Mouse (Mus musculus) adipocyte (in vitro differentiated cells): ENCODE data around the gene Adra2a.
A peak's percentile ranks its signal among the peaks of the same experiment; 100 is the strongest.

Source experiments
- DNase-seq: peaks from one replicate; pipeline ENCODE4 v3.0.0-alpha.2; 2016; ENCODE audit warnings: low spot score

Gene Adra2a

DNA sequence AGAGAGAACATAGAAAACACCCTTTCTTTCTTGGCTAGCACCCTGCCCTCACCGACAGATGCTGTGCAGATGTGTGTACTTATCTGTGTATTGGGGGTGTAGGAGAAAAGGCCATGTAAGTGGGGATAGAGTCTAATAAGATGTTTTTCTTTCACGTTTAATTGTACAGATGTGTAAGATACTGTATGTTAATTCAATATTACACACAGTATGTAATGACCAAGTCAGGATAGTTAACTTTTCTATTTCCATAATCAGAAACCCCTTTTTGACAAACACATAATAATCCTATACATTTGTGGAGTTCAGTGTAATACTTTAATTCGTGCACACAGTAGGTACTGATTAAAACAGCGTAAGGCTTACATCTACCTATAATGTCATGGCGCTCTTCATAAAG is at the start of gene Adra2a:
Gene Adra2a, plus strand, starts transcription at position 301 of the 400 bp plus-strand sequence.
- no peak for DNase-seq

DNA sequence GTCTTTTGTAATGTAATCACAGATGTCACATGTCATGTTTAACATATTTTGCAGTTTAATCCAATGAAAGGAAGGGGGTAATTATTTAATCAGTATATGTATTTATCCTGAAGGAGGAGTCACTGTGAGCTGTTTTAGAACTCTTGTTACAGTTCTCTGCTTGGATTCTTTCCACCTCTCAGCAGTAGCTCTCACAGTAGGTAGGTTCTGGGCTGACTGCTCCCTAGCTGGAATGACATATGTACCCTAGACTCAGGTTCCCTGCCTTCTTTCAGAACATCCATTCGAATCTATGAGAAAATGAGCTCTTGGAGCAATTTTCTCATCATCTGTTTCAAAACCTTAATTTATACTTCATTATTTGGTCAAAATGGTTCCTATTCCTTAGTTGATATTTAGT is 49.7 kb upstream of the Adra2a start:
- no peak for DNase-seq

DNA sequence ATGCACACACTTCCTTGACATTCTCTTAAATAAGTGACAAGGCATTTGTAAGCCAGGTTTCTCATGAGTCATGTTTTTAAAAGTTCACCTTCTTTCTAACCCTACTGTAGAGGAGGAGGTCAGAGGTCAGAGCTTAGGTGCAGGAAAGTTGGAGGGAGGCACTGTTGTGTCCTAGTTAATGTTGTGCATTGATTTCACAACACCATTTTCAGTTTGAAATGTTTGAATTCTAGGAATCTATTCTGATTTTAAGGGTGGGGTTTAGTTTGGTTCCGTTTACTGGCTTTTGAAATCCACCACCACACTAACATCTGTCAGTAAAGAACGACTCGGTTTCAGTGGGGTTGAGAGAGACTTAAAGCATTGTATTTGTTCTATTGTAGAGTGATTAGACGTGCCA is 33.0 kb upstream of the Adra2a start:
- DNase-seq: no peak

DNA sequence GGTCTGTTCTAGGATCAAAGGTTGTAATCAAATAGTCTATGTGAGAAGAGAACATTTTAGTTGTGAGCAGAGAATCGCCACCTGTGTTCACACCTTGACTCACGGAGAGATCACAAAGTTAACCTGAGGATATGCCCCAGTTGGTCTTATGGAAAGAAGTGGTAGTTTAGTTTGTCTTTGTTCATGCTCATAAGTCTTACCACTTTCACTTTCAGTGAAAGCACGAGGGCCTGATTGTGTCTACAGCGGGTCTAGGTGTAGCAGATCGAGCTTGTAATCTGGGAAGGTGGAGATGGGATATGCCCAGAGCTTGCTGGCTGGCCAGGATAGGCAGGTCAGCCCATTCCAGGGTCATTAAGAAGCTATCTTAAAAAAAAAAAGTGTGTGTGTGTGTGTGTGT is 29.0 kb upstream of the Adra2a start:
- no peak for DNase-seq

DNA sequence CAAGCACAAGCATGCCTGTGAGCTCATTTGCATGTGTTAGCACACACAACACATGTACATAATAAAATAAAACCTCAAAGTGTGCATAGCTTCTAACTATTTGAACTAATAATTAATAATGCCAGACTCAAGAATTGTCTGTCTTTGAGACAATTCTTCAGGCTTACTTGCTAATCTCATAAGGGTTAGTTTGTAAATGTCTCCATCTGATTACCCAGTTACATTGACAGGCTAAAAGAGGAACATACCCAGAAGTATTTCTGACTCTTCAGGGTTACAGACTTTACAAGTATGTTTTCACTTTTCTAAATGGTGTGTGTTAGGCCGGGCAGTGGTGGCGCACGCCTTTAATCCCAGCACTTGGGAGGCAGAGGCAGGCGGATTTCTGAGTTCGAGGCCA is 28.4 kb upstream of the Adra2a start:
- DNase-seq: no peak

DNA sequence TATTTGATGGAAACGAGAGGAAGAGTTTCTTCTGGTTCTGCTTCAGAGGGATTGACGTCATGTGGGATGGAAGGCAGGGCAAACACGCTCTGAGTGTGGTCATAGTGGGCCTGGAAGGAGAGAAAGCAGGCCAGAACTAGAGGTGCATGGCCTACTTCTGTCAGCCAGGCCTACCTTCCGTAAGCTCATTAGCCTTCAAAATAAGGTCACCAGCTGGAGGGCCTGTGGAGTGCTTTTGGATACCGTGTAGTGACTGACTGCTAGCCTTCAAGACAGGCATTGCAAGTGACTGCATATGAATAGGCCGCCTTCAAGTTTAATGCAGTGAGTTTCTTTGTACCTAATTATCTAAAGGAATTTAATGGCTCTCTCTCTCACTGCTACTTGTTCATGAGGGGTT is 8.9 kb upstream of the Adra2a start:
- DNase-seq: no peak

DNA sequence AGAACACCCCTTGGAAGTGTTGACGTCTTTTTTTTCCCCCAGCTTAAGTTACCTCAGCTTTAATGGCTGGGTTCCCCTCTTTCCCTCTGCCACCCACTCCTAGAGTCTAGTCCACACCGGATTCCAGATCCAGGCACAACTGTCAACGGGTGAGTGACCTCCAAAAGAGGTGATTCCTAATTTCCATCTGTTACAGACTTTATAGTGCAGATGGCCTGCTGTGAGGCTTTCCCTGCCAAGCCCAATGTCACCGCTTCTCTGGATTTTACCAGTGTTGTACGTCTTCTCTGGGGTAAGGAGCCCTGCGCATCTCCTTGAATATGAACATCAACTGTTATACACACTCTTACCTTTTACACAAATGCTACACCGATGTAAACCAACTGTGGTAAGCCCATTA is 4.5 kb upstream of the Adra2a start:
- no peak for DNase-seq

DNA sequence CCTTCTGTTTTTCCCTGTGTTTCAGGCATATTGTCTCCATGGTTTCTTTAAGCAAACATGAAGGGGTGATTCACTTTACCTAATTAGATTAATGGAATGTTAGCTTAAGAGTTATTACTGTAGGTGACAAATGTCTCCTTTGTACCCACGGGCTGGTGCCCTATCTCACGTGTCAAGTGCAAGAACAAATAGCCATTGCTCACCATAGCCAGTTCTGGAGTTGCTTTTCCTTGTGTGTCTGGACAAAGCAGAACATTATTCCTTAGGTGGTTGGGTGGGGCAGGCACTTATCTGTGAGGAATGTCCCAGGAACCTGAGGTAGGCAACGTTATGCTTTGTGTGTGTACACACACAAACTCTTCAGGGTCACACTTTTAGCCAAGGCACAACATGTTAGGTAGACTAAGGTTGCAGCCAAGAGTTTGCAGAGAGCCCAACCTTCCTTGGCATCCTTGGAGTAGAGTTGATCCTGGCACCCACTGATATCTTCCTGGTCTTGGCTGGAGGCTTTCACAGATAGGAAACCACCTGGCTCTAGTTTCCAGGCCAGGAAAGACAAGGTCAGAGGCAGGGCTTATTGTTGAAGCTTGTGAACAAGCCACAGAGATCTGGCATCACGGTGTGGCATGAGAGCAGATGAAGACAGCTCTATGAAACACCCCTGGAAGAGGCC is 3.5 kb upstream of the Adra2a start:
- DNase-seq: no peak

DNA sequence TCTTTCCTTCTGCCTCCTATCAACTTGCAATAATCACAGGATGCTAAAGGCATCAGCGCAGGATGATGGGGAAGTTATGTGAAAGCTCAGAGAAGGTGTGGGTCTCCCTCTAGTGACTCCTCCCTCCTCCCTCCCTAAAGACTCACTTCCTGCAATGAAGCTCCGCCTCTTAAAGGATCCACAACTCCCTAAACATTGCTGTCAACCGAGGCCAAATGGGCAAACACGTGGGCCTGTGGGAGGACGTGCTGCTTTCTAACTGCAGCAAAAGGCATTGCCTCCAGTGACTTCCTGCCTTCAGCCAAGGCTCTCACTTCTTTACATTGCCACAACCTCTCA is 3.0 kb upstream of the Adra2a start:
- no peak for DNase-seq

DNA sequence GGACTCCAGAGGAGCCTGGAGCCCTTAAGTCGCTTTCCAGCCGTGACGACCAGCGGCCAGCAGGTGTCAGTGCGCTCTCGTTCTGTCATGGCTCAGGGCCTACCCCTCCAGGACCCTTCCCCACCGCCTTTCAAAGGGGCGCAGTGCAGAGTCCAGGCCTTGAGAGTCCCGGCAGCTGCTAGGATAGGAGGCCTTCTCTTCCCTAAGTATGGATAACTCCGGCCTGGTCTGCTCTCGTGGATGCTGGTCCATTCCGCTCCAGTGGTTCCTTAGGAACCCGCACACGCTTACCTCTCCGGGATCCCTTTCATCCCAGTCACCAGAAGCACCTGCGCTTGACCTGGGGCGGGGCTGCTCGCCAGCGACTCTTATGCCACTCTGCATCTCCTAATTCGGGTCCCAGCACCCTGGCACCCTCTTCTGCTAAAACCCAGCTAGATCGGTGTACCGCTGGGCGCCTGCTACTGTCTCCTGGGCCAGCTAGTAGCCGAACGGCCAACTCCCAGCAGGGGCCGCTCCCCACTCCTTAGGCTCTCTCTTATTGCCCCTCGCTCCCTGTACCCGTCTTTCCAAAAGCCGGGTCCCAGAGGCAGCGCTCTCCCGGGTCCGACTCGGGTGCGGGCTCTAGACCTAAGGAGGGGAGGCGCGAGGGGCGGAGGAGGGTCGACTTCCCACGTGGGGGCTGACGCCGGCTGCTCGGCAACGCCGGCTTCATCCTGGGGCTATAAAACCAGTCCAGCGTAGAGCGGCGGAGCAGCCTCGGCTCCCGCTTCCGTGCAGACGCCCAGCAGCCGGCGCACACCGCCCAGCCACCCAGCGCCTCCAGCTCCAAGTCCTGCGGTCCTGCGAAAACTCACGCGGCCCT is 788 bp downstream of the Adra2a start:
- peak; percentile 35 for DNase-seq

DNA sequence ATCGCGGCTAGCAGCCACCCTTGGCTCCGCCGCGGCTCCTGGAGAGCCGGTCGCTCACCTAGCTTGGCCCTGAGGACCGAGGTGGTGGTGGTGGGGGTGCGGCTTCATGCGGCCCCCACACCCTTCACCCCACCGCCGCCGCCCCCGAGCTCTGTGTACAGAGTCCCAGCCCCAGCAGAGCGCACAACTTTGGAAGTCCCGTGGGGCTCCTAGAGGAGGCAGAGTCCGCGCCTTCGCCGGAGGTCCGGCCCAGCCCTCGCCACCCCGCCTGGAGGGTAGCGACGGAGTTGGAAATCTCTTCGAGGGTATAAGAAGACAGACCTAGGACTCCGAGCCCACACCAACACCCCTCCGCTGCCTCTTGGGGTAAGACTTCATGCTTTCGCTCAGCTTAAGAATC is 1.5 kb downstream of the Adra2a start:
- no peak for DNase-seq

DNA sequence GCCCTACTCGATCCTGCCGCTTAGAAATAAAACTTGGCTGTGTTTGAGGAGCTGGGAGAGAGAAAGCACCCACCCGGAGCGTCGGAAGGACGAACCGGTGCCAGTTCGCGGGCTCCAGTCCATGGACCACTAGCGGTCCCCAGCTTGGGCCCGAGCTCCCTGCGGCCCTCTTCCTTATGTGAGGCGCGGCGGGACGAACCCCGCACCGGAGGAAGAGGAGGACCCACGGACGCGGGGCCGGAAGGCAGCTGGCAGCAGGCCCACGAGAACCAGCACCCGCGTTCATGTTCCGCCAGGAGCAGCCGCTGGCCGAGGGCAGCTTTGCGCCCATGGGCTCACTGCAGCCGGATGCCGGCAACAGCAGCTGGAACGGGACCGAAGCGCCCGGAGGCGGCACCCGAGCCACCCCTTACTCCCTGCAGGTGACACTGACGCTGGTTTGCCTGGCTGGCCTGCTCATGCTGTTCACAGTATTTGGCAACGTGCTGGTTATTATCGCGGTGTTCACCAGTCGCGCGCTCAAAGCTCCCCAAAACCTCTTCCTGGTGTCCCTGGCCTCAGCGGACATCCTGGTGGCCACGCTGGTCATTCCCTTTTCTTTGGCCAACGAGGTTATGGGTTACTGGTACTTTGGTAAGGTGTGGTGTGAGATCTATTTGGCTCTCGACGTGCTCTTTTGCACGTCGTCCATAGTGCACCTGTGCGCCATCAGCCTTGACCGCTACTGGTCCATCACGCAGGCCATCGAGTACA is 2.2 kb downstream of the Adra2a start:
- no peak for DNase-seq

DNA sequence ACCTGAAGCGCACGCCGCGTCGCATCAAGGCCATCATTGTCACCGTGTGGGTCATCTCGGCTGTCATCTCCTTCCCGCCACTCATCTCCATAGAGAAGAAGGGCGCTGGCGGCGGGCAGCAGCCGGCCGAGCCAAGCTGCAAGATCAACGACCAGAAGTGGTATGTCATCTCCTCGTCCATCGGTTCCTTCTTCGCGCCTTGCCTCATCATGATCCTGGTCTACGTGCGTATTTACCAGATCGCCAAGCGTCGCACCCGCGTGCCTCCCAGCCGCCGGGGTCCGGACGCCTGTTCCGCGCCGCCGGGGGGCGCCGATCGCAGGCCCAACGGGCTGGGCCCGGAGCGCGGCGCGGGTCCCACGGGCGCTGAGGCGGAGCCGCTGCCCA is 2.7 kb downstream of the Adra2a start:
- no peak for DNase-seq

DNA sequence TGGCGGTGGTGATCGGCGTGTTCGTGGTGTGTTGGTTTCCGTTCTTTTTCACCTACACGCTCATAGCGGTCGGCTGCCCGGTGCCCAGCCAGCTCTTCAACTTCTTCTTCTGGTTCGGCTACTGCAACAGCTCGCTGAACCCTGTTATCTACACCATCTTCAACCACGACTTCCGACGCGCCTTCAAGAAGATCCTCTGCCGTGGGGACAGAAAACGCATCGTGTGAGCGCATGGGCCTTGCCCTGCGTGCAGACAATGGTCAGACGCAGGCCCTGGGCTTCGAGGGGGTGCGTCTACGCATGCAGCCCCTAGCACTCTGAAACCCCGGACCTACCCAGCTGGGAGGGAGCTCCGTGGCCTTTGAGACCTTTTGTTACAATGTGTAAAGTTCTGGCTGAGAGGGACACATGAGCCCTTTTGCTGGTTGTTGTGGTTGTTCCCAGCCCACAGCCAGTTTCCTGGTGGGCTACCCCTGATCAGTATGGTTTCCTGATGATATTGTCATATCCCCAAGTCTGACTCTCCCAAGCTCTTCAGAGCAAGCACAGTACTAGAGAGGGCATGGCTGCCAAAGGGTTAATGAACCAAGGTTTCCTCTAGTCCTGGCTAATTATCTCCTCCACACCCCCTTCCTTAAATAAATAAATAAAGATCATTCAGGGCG is 3.6 kb downstream of the Adra2a start:
- no peak for DNase-seq

DNA sequence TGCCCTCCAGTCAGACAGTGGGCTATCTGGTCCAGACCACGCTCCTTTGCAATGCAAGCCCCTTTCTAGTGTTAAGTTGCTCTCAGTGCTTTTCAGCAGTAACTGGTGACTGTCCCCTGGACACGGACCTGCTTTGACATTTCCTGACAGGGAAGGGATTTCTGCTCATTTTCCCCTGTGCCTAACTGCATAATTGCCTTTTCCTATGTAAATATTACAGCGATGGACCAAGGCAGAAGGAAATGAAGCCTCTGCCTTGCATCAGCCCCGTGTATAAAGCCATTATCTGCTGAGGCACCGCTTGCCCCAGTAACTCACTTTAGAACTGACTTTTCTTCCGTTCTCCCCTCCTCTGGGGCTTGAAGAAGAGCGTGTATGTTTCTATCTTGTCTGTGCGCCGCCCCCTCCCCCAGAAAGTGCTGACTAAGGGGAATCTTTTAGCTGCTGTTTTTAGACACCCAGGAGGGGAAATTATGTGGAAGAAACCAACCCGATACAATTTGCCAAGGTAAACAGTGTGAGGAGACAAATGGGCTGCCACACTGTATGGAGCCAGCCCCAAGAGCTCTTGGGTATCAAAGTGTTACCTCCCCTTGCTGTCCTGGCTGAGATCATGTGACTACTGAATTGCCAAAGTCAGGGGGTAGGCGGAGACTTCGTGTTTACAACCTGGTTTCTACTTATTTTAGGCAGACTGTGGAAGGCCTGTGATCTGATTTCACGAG is 4.4 kb downstream of the Adra2a start:
- DNase-seq: peak; percentile 70

DNA sequence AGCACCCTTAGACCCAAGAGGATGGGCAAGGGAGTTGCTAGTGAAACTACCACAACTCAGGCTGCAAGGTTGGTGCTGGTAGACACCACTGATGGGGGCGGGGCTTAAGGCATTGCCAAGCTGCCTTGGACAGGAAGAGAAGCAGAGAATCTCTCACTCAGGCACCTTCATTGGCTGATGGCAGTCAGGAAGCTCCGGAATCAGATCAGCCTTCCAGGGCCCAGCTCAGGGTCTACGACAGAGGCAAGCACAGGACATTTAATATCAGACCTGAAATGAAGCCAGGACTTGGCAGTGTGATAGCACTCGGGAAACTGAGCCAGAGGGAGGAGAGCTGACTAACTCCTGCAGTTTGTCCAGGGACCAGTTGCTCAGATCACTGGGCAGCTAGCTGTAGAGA is 7.7 kb downstream of the Adra2a start:
- peak; percentile 31 for DNase-seq

DNA sequence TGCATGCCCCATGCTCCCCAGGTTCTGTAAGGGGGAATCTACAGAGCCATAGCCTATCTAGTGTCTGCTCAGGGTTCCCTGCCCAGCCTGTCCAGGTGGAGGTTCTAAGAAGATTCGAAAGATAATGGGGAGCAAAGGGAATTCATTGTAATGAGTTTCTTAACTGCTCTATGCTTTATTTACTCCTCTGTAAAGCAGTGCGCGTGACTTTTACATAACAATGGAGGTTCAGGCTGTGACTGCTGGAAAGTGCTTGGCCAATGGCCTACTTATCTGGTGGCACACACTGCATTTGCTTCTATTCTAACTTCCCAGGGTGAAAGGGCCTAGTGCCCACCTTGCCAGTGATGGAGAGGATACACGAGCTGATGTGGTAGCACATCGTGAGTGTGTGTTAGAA is 11.9 kb downstream of the Adra2a start:
- peak; percentile 42 for DNase-seq

DNA sequence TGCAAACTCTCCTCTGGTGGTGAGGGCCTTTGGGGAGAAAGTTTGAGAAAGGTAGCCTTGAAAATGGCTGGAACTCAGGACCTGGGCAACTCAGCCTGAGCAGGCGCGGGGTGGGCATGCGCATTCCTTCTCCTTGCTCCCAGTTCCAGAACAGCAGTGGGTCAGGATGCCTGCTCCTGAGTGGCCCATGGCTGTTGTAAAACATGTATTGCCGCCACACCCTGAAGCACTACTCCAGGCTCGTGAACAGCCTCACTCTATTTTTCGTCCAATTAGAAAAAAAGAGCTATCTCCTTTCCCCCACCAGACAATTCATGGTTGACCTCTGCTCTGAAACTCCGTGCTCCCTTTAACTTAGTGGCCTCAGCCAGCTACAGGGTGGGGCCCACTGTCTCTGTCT is 24.5 kb downstream of the Adra2a start:
- no peak for DNase-seq

DNA sequence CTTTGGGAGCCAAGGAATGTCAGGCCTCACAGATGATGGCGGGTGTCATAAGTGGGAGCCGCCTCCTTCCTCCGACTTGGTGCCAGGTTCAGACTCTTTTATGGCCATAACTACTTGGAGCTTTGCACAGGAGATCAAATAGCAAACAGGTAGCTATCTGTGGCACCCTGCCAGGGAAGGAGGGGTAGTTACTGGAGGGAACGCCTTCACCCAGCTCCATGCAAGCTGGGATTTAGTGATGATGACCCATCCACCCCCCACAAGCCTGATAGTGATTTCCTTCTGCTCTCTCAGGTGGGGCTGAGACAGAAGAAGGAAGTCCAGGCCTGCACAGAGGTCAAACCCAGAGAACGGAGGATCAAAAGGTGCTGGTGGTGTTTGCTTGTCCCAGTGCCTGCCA is 26.6 kb downstream of the Adra2a start:
- no peak for DNase-seq

DNA sequence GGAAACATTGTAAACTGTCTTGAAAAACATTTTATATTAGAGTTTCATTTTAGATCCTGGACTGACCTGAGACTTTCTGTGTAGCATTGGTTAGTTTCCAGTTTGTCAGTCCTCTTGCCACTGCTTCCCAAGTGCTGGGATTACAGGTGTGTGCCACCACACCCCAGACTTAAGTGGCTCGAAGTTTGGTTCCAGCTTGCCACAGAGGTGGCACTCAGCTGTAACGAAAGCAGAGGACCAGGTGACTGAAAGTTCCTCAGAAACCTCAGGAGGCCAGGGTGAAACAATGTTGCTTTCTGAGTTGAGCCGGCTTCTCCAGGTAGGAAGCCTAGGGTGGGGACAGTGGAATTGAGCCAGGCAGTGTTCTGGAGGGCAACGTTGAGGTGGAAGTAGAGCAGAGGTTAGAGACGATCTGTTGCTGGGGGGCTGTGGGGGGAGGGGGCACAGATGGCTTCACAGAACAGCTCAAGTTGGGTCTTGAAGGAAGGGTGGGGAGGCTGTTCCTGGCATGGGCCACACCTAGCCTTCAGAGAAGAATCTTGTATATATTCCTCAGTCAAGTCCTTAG is 28.4 kb downstream of the Adra2a start:
- no peak for DNase-seq
